Mouse (Mus musculus) megakaryocyte, embryonic 14.5 days (primary cell): Measurements from ENCODE around the gene 4930507D05Rik. TPM values are rescaled to one million over a fixed set of nuclear protein-coding genes. Genes with fewer than 3 reads are reported as not detected.

Experiments
- H3K27me3 ChIP-seq: replicated peaks from 2 replicates; pipeline ENCODE3; 2012; ENCODE audit warnings: inconsistent platforms
- H3K36me3 ChIP-seq: replicated peaks from 2 replicates; pipeline ENCODE3; 2012; ENCODE audit warnings: low read length, inconsistent platforms, mixed read lengths
- H3K4me1 ChIP-seq: 2 replicates; pipeline ENCODE4 v1.6.1; 2012; ENCODE audit warnings: inconsistent platforms
- H3K4me3 ChIP-seq: replicated peaks from 2 replicates; pipeline ENCODE3; 2012; ENCODE audit warnings: moderate library complexity, mild to moderate bottlenecking, inconsistent platforms
- H3K9me3 ChIP-seq: 2 replicates; pipeline ENCODE4 v1.6.1; 2012; ENCODE audit warnings: inconsistent platforms
- FLI1 ChIP-seq: IDR thresholded peaks from 2 replicates; pipeline ENCODE4 v1.6.1; 2012; ENCODE audit warnings: low read length, inconsistent platforms, mixed read lengths
- GATA1 ChIP-seq: IDR thresholded peaks from 3 replicates; pipeline ENCODE4 v1.6.1; 2012; ENCODE audit warnings: mixed read lengths, low read length, inconsistent platforms, borderline replicate concordance
- polyA plus RNA-seq: library from polyadenylated mRNA; stranded (reverse); fragments of >175 nt; gene quantifications from 2 replicates; pipeline ENCODE4 v1.2.3, GENCODE M21; 2012; ENCODE audit warnings: low replicate concordance; ENCODE audit not compliant: insufficient read depth

Gene 4930507D05Rik
- polyA plus RNA-seq: not detected in 2 replicates

- Histone ChIP-seq H3K4me1 (peaks cover 27% of the 10 kb centered on the region), H3K27me3 (no peaks in the 10 kb centered on the region), H3K4me3 (peak within 1 kb of the TSS; percentile 98), H3K36me3 (peaks cover 44% of the 10 kb centered on the region), H3K9me3 (no peaks in the 10 kb centered on the region)
- TF ChIP-seq FLI1: no peak
- TF ChIP-seq GATA1: no peak
These were observed at the start of gene 4930507D05Rik, which contains the start of gene Supv3l1 for GRCm38 (mm10) chr10:62449364-62450279. TSS of gene 4930507D05Rik (plus strand) at chr10:62449489. TSS of gene Supv3l1 (minus strand) at chr10:62449738.

- TF ChIP-seq GATA1 (no peak), FLI1 (no peak)
- Histone ChIP-seq H3K9me3 (no peaks in the 10 kb centered on the region), H3K4me1 (peaks cover 14% of the 10 kb centered on the region), H3K4me3 (no peak overlapping the region), H3K27me3 (peaks cover 40% of the 10 kb centered on the region), H3K36me3 (no peaks in the 10 kb centered on the region)
These were observed 47.6 kb upstream of the 4930507D05Rik start for GRCm38 (mm10) chr10:62401641-62402111.

GRCm38 (mm10) chr10:62404901-62405300 is 44.4 kb upstream of the 4930507D05Rik start:
- Histone ChIP-seq H3K4me1 (peaks cover 11% of the 10 kb centered on the region), H3K9me3 (no peaks in the 10 kb centered on the region), H3K27me3 (peaks cover 55% of the 10 kb centered on the region), H3K36me3 (no peaks in the 10 kb centered on the region), H3K4me3 (peak overlapping the region; percentile 25)
- TF ChIP-seq GATA1 (no peak), FLI1 (no peak)

DNA sequence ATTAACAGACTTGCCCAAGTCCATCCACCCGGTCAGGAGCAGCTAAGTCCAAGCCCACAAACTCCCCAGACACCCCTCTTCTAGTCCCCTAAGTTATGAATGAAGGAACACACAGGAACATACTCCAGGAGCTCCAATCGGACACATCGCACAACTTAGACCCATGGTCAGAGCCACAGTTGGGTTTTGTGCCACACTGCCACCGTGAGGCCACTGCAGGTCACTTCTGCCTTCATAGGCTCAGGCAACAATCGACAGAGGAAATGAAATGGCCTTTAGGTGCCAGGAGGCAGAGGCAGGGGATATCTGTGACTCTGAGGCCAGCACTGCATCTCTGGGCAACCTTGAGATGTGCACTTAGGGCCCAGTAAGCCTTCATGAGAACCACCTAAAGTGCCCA is 38.3 kb upstream of the 4930507D05Rik start:
- no peak for TF ChIP-seq GATA1
- no peak for TF ChIP-seq FLI1
- no peak overlapping the region for H3K4me3 ChIP-seq
- H3K4me1 ChIP-seq: peaks cover 14% of the 10 kb centered on the region
- H3K9me3 ChIP-seq: no peaks in the 10 kb centered on the region
- no peaks in the 10 kb centered on the region for H3K36me3 ChIP-seq
- peaks cover 49% of the 10 kb centered on the region for H3K27me3 ChIP-seq

DNA sequence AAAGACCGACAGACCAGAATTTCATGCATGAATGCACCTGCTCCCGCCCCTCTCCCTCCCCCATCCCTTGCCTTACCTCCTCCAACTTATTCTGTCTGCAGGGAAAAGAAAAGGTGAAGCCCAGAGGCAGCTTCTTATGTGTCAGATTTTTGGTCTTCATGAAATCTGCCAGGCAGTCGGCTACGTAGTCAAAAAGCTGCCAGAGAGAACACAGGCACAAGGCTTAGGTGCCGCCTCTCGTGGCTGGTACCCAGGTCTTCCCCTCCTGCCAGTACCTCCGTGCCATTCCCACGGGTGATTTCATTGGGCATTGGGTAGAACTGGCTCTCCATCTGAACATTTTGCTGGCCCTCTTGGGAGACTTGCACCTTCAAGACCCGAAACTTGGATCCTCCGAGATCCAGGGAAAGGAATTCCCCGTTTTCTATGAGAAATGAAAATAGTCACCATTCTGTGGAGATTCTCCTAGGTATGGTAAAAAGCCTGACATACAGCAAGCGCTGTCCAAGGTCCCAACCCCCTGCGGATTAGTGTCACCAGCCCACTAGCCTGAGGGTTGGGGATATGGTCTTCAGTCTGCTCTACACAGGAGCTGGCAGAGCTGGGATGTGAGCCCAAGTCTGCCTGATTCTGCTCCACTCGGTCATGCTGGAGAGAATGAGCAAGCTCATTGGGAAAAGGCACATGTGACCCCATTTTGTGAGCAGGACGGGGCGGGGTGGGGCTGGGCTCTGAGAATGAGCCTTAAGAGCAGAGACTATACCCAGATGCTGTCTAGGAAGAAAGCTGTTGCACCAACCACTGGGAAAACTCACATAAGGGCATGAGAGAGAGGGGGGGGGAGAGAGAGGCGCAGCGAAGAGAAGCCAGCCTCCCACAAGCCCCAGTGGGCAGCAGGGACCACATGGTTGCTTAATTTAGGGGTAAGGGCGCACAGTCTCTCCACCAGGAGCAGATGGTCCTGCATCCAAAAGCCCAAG is 37.6 kb upstream of the 4930507D05Rik start:
- no peak for TF ChIP-seq FLI1
- TF ChIP-seq GATA1: no peak
- Histone ChIP-seq H3K27me3 (peaks cover 45% of the 10 kb centered on the region), H3K9me3 (no peaks in the 10 kb centered on the region), H3K4me1 (peaks cover 14% of the 10 kb centered on the region), H3K4me3 (no peak overlapping the region), H3K36me3 (no peaks in the 10 kb centered on the region)

- Histone ChIP-seq H3K9me3 (no peaks in the 10 kb centered on the region), H3K36me3 (no peaks in the 10 kb centered on the region), H3K4me3 (no peak overlapping the region), H3K4me1 (peaks cover 14% of the 10 kb centered on the region), H3K27me3 (peaks cover 45% of the 10 kb centered on the region)
- no peak for TF ChIP-seq FLI1
- TF ChIP-seq GATA1: no peak
These were observed 36.2 kb upstream of the 4930507D05Rik start for GRCm38 (mm10) chr10:62412906-62413605.

DNA sequence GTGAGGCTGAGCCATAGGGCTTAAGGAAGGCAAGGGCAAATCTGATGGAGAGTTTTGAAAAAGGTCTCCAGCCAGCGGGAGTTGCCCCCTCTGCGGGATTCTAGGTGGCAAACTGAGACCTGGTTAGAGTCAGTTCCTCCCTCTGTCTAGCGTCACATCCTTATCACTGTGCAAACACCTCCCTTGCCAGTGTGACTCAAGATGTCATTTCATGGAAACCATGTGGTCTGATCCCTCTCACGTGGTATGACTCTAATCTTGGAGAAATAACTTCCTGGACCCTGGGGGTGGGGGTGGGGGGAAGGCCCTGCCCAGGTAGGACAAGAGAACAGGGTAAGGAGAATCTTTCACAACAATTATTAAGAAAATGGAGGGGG is 35.7 kb upstream of the 4930507D05Rik start:
- Histone ChIP-seq H3K9me3 (no peaks in the 10 kb centered on the region), H3K4me1 (peaks cover 14% of the 10 kb centered on the region), H3K4me3 (no peak overlapping the region), H3K27me3 (peaks cover 44% of the 10 kb centered on the region), H3K36me3 (no peaks in the 10 kb centered on the region)
- TF ChIP-seq FLI1 (no peak), GATA1 (no peak)

GRCm38 (mm10) chr10:62418831-62419356 is 30.4 kb upstream of the 4930507D05Rik start:
- H3K4me3 ChIP-seq: no peak overlapping the region
- no peaks in the 10 kb centered on the region; the same call in 1 of the 2 replicates for H3K4me1 ChIP-seq
- TF ChIP-seq GATA1 (no peak), FLI1 (no peak)
- peaks cover 41% of the 10 kb centered on the region for H3K27me3 ChIP-seq
- no peaks in the 10 kb centered on the region for H3K9me3 ChIP-seq
- no peaks in the 10 kb centered on the region for H3K36me3 ChIP-seq

GRCm38 (mm10) chr10:62419422-62419821 is 29.9 kb upstream of the 4930507D05Rik start:
- Histone ChIP-seq H3K4me1 (peaks cover 2% of the 10 kb centered on the region), H3K4me3 (no peak overlapping the region), H3K36me3 (no peaks in the 10 kb centered on the region), H3K27me3 (peaks cover 44% of the 10 kb centered on the region), H3K9me3 (no peaks in the 10 kb centered on the region)
- no peak for TF ChIP-seq GATA1
- TF ChIP-seq FLI1: no peak
